Mouse (Mus musculus) testis, adult 2 months (tissue): ENCODE measurements around the gene Tecpr2.

ENCODE experiments used
- CTCF ChIP-seq: fragments of 200-500 bp; IDR thresholded peaks from 2 replicates; pipeline ENCODE4 v1.5.1; 2012; ENCODE audit warnings: low read depth, mild to moderate bottlenecking, inconsistent platforms, low read length, moderate library complexity; ENCODE audit not compliant: control insufficient read depth, insufficient read depth, insufficient replicate concordance
- POLR2A ChIP-seq: fragments of 200-500 bp; IDR thresholded peaks from 2 replicates; pipeline ENCODE4 v1.6.1; 2012; ENCODE audit warnings: low read depth, mild to moderate bottlenecking, inconsistent platforms, low read length, moderate library complexity; ENCODE audit not compliant: control insufficient read depth

DNA sequence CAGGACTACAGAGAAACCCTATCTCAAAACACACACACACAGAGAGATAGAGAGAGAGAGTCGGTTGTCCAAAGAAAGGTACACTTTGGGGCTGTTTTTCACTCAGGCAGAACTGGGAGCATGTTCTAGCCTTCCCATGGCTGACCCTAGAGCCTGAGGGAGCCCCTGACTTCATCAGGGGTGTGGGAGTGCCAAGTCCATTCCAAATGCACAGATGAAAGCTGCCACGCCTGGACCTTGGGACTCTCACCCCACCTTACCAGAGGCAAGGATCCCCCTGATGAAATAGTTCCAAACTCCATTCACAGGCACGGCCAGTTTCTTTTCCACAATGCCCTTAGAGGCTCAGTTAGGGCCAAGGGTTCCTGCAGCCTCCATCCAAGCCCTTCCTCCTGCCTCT is 90.7 kb downstream of the Tecpr2 start:
- TF ChIP-seq CTCF (no peak), POLR2A (peak; percentile 51; the same call in 1 of the 2 replicates)
